19 mouse cellular contexts compared by ENCODE assay signal in genomic region chr12:107970637-107971036, GRCm38 (mm10). TPM values are rescaled to one million over a fixed set of nuclear protein-coding genes. Genes with fewer than 3 reads are reported as not detected.
DNase-seq lines count a peak whose midpoint lies in the region; ATAC-seq and TF ChIP-seq lines count a peak whose summit lies in the region.
"Had no signal": no experiment of that assay in that cellular context is flagged by ENCODE, and none has a peak within 500 bp of the region (broad histone marks: within the 10 kb centered on the region; RNA-seq: fewer than 3 reads in every experiment).

No protein-coding gene starts in this region.

- 19% methylated on average over 12 of the region's 12 CpGs for WGBS in forebrain, embryonic 13.5 days
- WGBS in hindbrain, embryonic 15.5 days = 20% methylated on average over 12 of the region's 12 CpGs
- 28% methylated on average over 12 of the region's 12 CpGs for WGBS in neural tube, embryonic 13.5 days

- H3K27ac ChIP-seq in layer of hippocampus, adult 2 months = peak overlapping the region; percentile 71
- H3K27ac ChIP-seq in forebrain, embryonic 13.5 days = peak overlapping the region; percentile 92
- H3K27ac ChIP-seq in hindbrain, embryonic 15.5 days (replicated peaks) = peak overlapping the region; percentile 81
- peak overlapping the region; percentile 87 for H3K27ac ChIP-seq in neural tube, embryonic 13.5 days (replicated peaks)
- H3K27ac ChIP-seq: left cerebral cortex, adult 2 months; liver, embryonic 13.5 days had no signal

- DNase-seq in layer of hippocampus, adult 2 months (ENCODE audit: low spot score in 2 of 2) = no peak
- DNase-seq in layer of hippocampus, adult 18-20 months (ENCODE audit: low spot score in 2 of 2) = no peak
- DNase-seq in frontal cortex, postnatal 36 days (ENCODE audit: low spot score in 2 of 2) = no peak
- DNase-seq in thymus, postnatal 14 days = no peak
- no peak for DNase-seq in embryo, embryonic 10.5 days (ENCODE audit: low spot score)
- DNase-seq: cerebellum, postnatal 10 days; gastrocnemius, postnatal 36 days; kidney, postnatal 10 days; liver, embryonic 13.5 days; right cerebral cortex, postnatal 4 days; thymus, postnatal 36 days had no signal

- H3K4me3 ChIP-seq in layer of hippocampus, adult 2 months = peak overlapping the region; percentile 11; the same call in 1 of the 2 replicates
- no peak overlapping the region; the same call in none of the 2 replicates for H3K4me3 ChIP-seq in forebrain, embryonic 13.5 days
- H3K4me3 ChIP-seq in hindbrain, embryonic 15.5 days = no peak overlapping the region
- no peak overlapping the region for H3K4me3 ChIP-seq in neural tube, embryonic 13.5 days
- H3K4me3 ChIP-seq: heart, embryonic 12.5 days; left cerebral cortex, adult 2 months; liver, embryonic 13.5 days; myocyte had no signal

- no peak for TF ChIP-seq CTCF in layer of hippocampus, adult 2 months (conservative IDR thresholded peaks at IDR 0.05)

- H3K36me3 ChIP-seq in forebrain, embryonic 13.5 days (ENCODE audit: poor library complexity, severe bottlenecking) = peaks cover 3% of the 10 kb centered on the region; the same call in 1 of the 2 replicates
- no peaks in the 10 kb centered on the region for H3K36me3 ChIP-seq in hindbrain, embryonic 15.5 days
- no peaks in the 10 kb centered on the region for H3K36me3 ChIP-seq in neural tube, embryonic 13.5 days
- H3K36me3 ChIP-seq: heart, embryonic 12.5 days; liver, embryonic 13.5 days had no signal

- H3K9ac ChIP-seq in forebrain, embryonic 13.5 days = peak overlapping the region; percentile 37; the same call in 1 of the 2 replicates
- no peak overlapping the region for H3K9ac ChIP-seq in hindbrain, embryonic 15.5 days
- H3K9ac ChIP-seq in neural tube, embryonic 13.5 days = no peak overlapping the region
- H3K9ac ChIP-seq: heart, embryonic 12.5 days; liver, embryonic 13.5 days had no signal

- peak; percentile 50 for ATAC-seq in forebrain, embryonic 13.5 days
- ATAC-seq in hindbrain, embryonic 15.5 days (ENCODE audit: low FRiP score, low read depth) = 0 out of 2 replicates have a peak, but pooled peaks have one; percentile 33
- ATAC-seq in neural tube, embryonic 13.5 days (ENCODE audit: low read depth) = peak; percentile 51
- ATAC-seq: intestine, embryonic 16.5 days had no signal

- H3K4me2 ChIP-seq in forebrain, embryonic 13.5 days = peak overlapping the region; percentile 53
- H3K4me2 ChIP-seq in hindbrain, embryonic 15.5 days = peak overlapping the region; percentile 49
- peak overlapping the region; percentile 50 for H3K4me2 ChIP-seq in neural tube, embryonic 13.5 days
- H3K4me2 ChIP-seq: liver, embryonic 13.5 days had no signal

- H3K4me1 ChIP-seq in forebrain, embryonic 13.5 days = peaks cover 97% of the 10 kb centered on the region
- peaks cover 68% of the 10 kb centered on the region for H3K4me1 ChIP-seq in hindbrain, embryonic 15.5 days (replicated peaks)
- H3K4me1 ChIP-seq in neural tube, embryonic 13.5 days (replicated peaks) = peaks cover 96% of the 10 kb centered on the region
- H3K4me1 ChIP-seq: liver, embryonic 13.5 days had no signal

- no peaks in the 10 kb centered on the region for H3K27me3 ChIP-seq in forebrain, embryonic 13.5 days
- H3K27me3 ChIP-seq in hindbrain, embryonic 15.5 days = no peaks in the 10 kb centered on the region
- no peaks in the 10 kb centered on the region for H3K27me3 ChIP-seq in neural tube, embryonic 13.5 days
- H3K27me3 ChIP-seq: heart, embryonic 12.5 days had no signal

- no peaks in the 10 kb centered on the region for H3K9me3 ChIP-seq in forebrain, embryonic 13.5 days (replicated peaks)
- no peaks in the 10 kb centered on the region for H3K9me3 ChIP-seq in hindbrain, embryonic 15.5 days
- no peaks in the 10 kb centered on the region for H3K9me3 ChIP-seq in neural tube, embryonic 13.5 days
- H3K9me3 ChIP-seq: liver, embryonic 13.5 days had no signal

RNA-seq across cellular contexts. Expression of gene Bcl11b, which starts 32.8 kb away (rescaled TPM):
- total RNA-seq in layer of hippocampus, adult 2 months (2021) = 100 to 1,000 TPM; 144 to 145 TPM
- 100 to 1,000 TPM; 143 to 144 TPM for total RNA-seq in layer of hippocampus, adult 18-20 months (2021)
- 53.5 and 61.1 TPM in 2 replicates for polyA plus RNA-seq in forebrain, embryonic 13.5 days (2015; fragmentation: Nextera tagmentation; extraction: Ambion mirVana)
- 20.5 and 24.4 TPM in 2 replicates for polyA plus RNA-seq in hindbrain, embryonic 15.5 days (2015; fragmentation: Nextera tagmentation; extraction: Ambion mirVana)
- 33.5 and 34.9 TPM in 2 replicates for polyA plus RNA-seq in neural tube, embryonic 13.5 days (2015; fragmentation: Nextera tagmentation; extraction: Ambion mirVana)
- total RNA-seq: MEL had no signal
- polyA plus RNA-seq: myocyte had no signal
